Mouse (Mus musculus): ENCODE data around the gene Sfta2. TPM values are rescaled to one million over a fixed set of nuclear protein-coding genes. Genes with fewer than 3 reads are reported as not detected.
A peak's percentile ranks its signal among the peaks of the same experiment; 100 is the strongest.

Gene Sfta2
- polyA plus RNA-seq, 1 experiment from 2014 or later = 0.51 TPM

DNA sequence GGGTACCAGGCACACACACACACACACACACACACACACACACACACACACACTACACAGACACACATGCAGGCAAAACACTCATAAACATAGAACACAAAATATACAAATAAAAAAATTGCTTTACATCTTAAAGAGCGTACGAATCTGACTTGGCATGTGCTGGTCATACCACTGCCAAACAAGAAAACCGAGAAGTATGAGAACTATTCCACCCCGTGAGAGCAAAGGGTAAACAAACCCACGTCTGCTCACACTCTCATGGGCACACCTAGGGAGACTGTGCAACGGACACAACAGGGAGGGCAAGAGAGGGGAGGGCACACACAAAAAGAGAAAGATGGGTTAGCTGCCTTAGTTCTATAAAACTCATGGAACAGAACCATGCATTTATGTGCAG, 95.3 kb downstream of the Sfta2 start:
- ATAC-seq (no peak), DNase-seq (ENCODE audit: low spot score) (no peak)
- peak overlapping the region; percentile 71 for H3K4me2 ChIP-seq (ENCODE audit: low read length)
- no peaks in the 10 kb centered on the region for H3K27me3 ChIP-seq (replicated peaks; ENCODE audit: control insufficient read depth, insufficient read depth, low read length)
- 43% methylated on average over 6 of the region's 6 CpGs for WGBS
- H3K4me3 ChIP-seq (ENCODE audit: low read depth, low read length) = peak overlapping the region; percentile 41
- H3K9ac ChIP-seq (ENCODE audit: low read length) = peak overlapping the region; percentile 78; the same call in 1 of the 2 replicates
- peaks cover 25% of the 10 kb centered on the region for H3K4me1 ChIP-seq (ENCODE audit: control insufficient read depth, insufficient read depth, low read length)
- H3K27ac ChIP-seq (ENCODE audit: low read depth, low read length) = no peak overlapping the region
- peaks cover 38% of the 10 kb centered on the region for H3K36me3 ChIP-seq (ENCODE audit: control insufficient read depth, insufficient read depth, low read length)
- H3K9me3 ChIP-seq (replicated peaks; ENCODE audit: control insufficient read depth, low read length) = no peaks in the 10 kb centered on the region

DNA sequence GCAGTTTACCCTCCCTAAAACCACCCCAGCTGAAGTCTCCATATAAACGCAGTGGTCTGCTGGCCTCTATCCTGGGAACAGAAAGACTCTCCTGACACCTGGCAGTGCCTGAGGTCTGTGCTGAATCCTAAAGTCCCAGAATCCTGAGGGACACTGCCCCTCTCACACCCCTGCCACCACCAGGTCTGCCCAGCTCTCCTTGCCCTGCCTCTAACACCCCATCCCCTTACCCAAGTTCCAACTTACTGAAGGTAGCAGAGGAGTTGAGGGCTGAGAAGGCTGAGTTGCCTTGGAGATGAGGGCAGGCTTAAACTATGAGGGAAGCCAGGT, 96.0 kb downstream of the Sfta2 start:
- Histone ChIP-seq H3K9me3 (replicated peaks; ENCODE audit: control insufficient read depth, low read length) (no peaks in the 10 kb centered on the region), H3K27ac (ENCODE audit: low read depth, low read length) (peak overlapping the region; percentile 99), H3K9ac (ENCODE audit: low read length) (peak overlapping the region; percentile 78), H3K36me3 (ENCODE audit: control insufficient read depth, insufficient read depth, low read length) (peaks cover 31% of the 10 kb centered on the region), H3K27me3 (replicated peaks; ENCODE audit: control insufficient read depth, insufficient read depth, low read length) (no peaks in the 10 kb centered on the region), H3K4me1 (ENCODE audit: control insufficient read depth, insufficient read depth, low read length) (peaks cover 25% of the 10 kb centered on the region), H3K4me3 (ENCODE audit: low read depth, low read length) (peak overlapping the region; percentile 41), H3K4me2 (ENCODE audit: low read length) (peak overlapping the region; percentile 71)
- 13% methylated on average over 1 of the region's 1 CpGs for WGBS
- no peak; the same call in 1 of the 2 replicates for ATAC-seq
- no peak for DNase-seq (ENCODE audit: low spot score)

DNA sequence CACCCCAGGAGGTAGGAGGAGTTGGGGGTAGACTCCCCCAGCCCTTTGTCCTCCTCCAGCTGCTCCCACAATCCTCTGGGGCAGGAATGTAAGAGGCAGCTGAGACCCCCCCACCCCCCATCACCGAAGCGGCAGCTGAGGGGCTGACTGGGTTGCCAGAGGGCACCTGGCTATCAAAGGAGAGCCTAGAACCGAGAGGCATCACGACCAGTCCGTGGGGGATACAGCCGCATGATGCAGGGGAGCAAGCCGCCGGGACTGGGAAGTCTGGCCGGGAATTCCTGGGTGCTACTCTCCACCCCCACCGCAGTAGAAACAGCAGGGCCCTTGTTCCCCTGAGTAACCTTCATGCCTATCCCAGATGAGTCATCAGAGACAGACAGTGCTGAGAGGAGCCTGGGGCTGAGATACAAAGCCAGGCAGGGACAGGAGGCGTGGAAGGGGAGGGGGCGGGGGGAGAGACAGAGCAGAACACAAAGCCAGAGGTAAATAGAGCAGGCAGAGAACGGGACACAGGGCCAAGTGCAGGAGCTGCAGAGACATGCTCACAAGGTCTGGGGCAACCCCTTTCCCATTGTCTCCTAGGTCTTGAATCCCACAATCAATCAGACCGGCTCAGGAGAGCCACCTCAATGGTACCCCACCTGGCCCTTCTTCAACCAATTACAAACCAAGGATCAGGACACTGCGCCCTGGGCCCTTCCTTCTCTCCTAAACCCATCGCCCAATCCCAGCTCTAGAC, 96.6 kb downstream of the Sfta2 start:
- peak overlapping the region; percentile 41 for H3K4me3 ChIP-seq (ENCODE audit: low read depth, low read length)
- peak overlapping the region; percentile 78 for H3K9ac ChIP-seq (ENCODE audit: low read length)
- WGBS = 0% methylated on average over 16 of the region's 16 CpGs
- DNase-seq (ENCODE audit: low spot score) (peak; percentile 84), ATAC-seq (peak; percentile 63)
- H3K4me1 ChIP-seq (ENCODE audit: control insufficient read depth, insufficient read depth, low read length) = peaks cover 25% of the 10 kb centered on the region
- peak overlapping the region; percentile 99 for H3K27ac ChIP-seq (ENCODE audit: low read depth, low read length)
- H3K27me3 ChIP-seq (replicated peaks; ENCODE audit: control insufficient read depth, insufficient read depth, low read length) = no peaks in the 10 kb centered on the region
- H3K36me3 ChIP-seq (ENCODE audit: control insufficient read depth, insufficient read depth, low read length) = peaks cover 26% of the 10 kb centered on the region
- no peaks in the 10 kb centered on the region for H3K9me3 ChIP-seq (replicated peaks; ENCODE audit: control insufficient read depth, low read length)
- peak overlapping the region; percentile 71 for H3K4me2 ChIP-seq (ENCODE audit: low read length)

DNA sequence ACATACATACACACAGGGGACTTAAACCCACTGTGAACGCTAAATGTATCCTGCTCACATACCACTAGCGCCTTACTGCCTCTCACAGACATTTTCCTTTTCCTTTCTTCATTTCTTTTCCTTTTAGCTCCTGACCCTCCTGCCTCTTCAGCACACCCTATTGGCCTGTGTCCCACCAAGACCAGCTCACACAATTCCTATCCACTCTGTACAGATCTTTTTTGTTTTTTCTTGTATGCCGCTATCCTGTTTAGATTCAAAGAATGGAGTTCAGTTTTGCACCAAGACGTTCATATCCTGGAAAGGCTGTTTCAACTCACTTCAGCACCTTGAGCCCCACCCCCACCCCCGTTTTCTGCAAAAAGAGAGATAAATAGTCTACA, 97.1 kb downstream of the Sfta2 start:
- H3K4me1 ChIP-seq (ENCODE audit: control insufficient read depth, insufficient read depth, low read length) = peaks cover 25% of the 10 kb centered on the region

DNA sequence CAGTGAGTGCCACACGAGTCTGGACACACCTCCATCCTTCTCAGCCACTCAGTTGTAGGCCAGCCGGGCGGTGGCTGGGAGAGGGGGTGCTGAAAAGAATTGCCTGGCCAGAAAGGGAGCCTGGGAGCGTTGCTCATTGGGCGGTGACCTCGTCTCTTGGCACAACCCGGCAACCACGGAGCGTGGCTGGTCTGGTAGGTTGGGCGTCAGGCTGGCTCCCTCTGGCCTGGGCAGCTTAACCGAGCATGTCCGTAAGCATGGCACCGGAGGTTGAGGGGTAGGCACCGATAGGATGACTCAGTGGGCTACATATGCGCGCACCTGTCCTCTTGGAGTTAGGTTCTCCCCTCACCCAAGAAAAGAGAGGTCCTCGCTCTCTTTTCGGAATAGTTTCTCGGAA, 98.6 kb downstream of the Sfta2 start:
- no peak for ATAC-seq
- peaks cover 13% of the 10 kb centered on the region; the same call in 1 of the 2 replicates for H3K36me3 ChIP-seq (ENCODE audit: control insufficient read depth, insufficient read depth, low read length)
- peak overlapping the region; percentile 94 for H3K9ac ChIP-seq (ENCODE audit: low read length)
- WGBS = 2% methylated on average over 19 of the region's 19 CpGs
- peak overlapping the region; percentile 71 for H3K4me2 ChIP-seq (ENCODE audit: low read length)
- H3K9me3 ChIP-seq (replicated peaks; ENCODE audit: control insufficient read depth, low read length) = no peaks in the 10 kb centered on the region
- H3K4me1 ChIP-seq (ENCODE audit: control insufficient read depth, insufficient read depth, low read length) = peaks cover 25% of the 10 kb centered on the region
- peak; percentile 62 for DNase-seq (ENCODE audit: low spot score)
- peak overlapping the region; percentile 78 for H3K4me3 ChIP-seq (ENCODE audit: low read depth, low read length)
- H3K27me3 ChIP-seq (replicated peaks; ENCODE audit: control insufficient read depth, insufficient read depth, low read length) = no peaks in the 10 kb centered on the region
- peak overlapping the region; percentile 99 for H3K27ac ChIP-seq (ENCODE audit: low read depth, low read length)

More for the DNA sequence above, 97.1 kb downstream of the Sfta2 start:
- peak overlapping the region; percentile 71 for H3K4me2 ChIP-seq (ENCODE audit: low read length)
- H3K27ac ChIP-seq (ENCODE audit: low read depth, low read length) = peak overlapping the region; percentile 99
- H3K27me3 ChIP-seq (replicated peaks; ENCODE audit: control insufficient read depth, insufficient read depth, low read length) = no peaks in the 10 kb centered on the region
- H3K9ac ChIP-seq (ENCODE audit: low read length) = peak overlapping the region; percentile 78
- 12% methylated on average over 5 of the region's 5 CpGs for WGBS
- H3K9me3 ChIP-seq (replicated peaks; ENCODE audit: control insufficient read depth, low read length) = no peaks in the 10 kb centered on the region
- H3K4me3 ChIP-seq (ENCODE audit: low read depth, low read length) = peak overlapping the region; percentile 41
- DNase-seq (ENCODE audit: low spot score) (no peak), ATAC-seq (no peak)
- H3K36me3 ChIP-seq (ENCODE audit: control insufficient read depth, insufficient read depth, low read length) = peaks cover 20% of the 10 kb centered on the region

Other genes with a start within 250 kb of the Sfta2 start
- 0.54 and 0.60 TPM in 2 replicates for gene H2-Q4, start 221.9 kb upstream of the Sfta2 start, polyA plus RNA-seq (2014; fragmentation: Nextera tagmentation; extraction: Ambion mirVana)
- 0.28 and 0.38 TPM in 2 replicates for gene H2-Q6, start 176.7 kb upstream of the Sfta2 start, polyA plus RNA-seq (2014; fragmentation: Nextera tagmentation; extraction: Ambion mirVana)
- gene H2-Q7, start 162.4 kb upstream of the Sfta2 start, polyA plus RNA-seq (2014; fragmentation: Nextera tagmentation; extraction: Ambion mirVana) = 1.5 and 2.0 TPM in 2 replicates
- 0.23 TPM in 1 of 2 replicates, not detected in the other for gene H2-Q10, start 131.5 kb upstream of the Sfta2 start, polyA plus RNA-seq (2014; fragmentation: Nextera tagmentation; extraction: Ambion mirVana)
- 0.20 TPM in 1 of 2 replicates, not detected in the other for gene Pou5f1, start 95.5 kb upstream of the Sfta2 start, polyA plus RNA-seq (2014; fragmentation: Nextera tagmentation; extraction: Ambion mirVana)
- 40.8 and 48.8 TPM in 2 replicates for gene Tcf19, start 84.7 kb upstream of the Sfta2 start, polyA plus RNA-seq (2014; fragmentation: Nextera tagmentation; extraction: Ambion mirVana)
- 4.7 and 6.5 TPM in 2 replicates for gene Cchcr1, start 84.4 kb upstream of the Sfta2 start, polyA plus RNA-seq (2014; fragmentation: Nextera tagmentation; extraction: Ambion mirVana)
- gene Psors1c2, start 68.3 kb upstream of the Sfta2 start, polyA plus RNA-seq (2014; fragmentation: Nextera tagmentation; extraction: Ambion mirVana) = 0.28 and 0.36 TPM in 2 replicates
- 0.06 TPM in 1 of 2 replicates, not detected in the other for gene Cdsn, start 49.4 kb upstream of the Sfta2 start, polyA plus RNA-seq (2014; fragmentation: Nextera tagmentation; extraction: Ambion mirVana)
- gene 2300002M23Rik, start 34.1 kb upstream of the Sfta2 start, polyA plus RNA-seq (2014; fragmentation: Nextera tagmentation; extraction: Ambion mirVana) = not detected in 2 replicates
- not detected in 2 replicates for gene Gm9573, start 25.1 kb downstream of the Sfta2 start, polyA plus RNA-seq (2014; fragmentation: Nextera tagmentation; extraction: Ambion mirVana)
- not detected in 2 replicates for gene Mucl3, start 42.1 kb downstream of the Sfta2 start, polyA plus RNA-seq (2014; fragmentation: Nextera tagmentation; extraction: Ambion mirVana)
- gene Vars2, start 66.0 kb downstream of the Sfta2 start, polyA plus RNA-seq (2014; fragmentation: Nextera tagmentation; extraction: Ambion mirVana) = 9.3 and 11.5 TPM in 2 replicates
- 36.9 and 38.2 TPM in 2 replicates for gene Gtf2h4, start 72.2 kb downstream of the Sfta2 start, polyA plus RNA-seq (2014; fragmentation: Nextera tagmentation; extraction: Ambion mirVana)
- gene Ddr1, start 103.1 kb downstream of the Sfta2 start, polyA plus RNA-seq (2014; fragmentation: Nextera tagmentation; extraction: Ambion mirVana) = 62.0 and 74.5 TPM in 2 replicates
- gene Ier3, start 220.1 kb downstream of the Sfta2 start, polyA plus RNA-seq (2014; fragmentation: Nextera tagmentation; extraction: Ambion mirVana) = 4.6 and 5.0 TPM in 2 replicates
- gene Flot1, start 221.7 kb downstream of the Sfta2 start, polyA plus RNA-seq (2014; fragmentation: Nextera tagmentation; extraction: Ambion mirVana) = 68.5 and 78.2 TPM in 2 replicates
- 2,004 and 2,051 TPM in 2 replicates for gene Tubb5, start 236.8 kb downstream of the Sfta2 start, polyA plus RNA-seq (2014; fragmentation: Nextera tagmentation; extraction: Ambion mirVana)
- gene Mdc1, start 240.0 kb downstream of the Sfta2 start, polyA plus RNA-seq (2014; fragmentation: Nextera tagmentation; extraction: Ambion mirVana) = 12.2 and 14.4 TPM in 2 replicates

All from forebrain, embryonic 14.5 days (tissue).